Mouse (Mus musculus): ENCODE results near the gene Catsperd. TPM values are rescaled to one million over a fixed set of nuclear protein-coding genes. Genes with fewer than 3 reads are reported as not detected.

Catsperd gene
- 0.05 and 0.14 TPM in 2 replicates for polyA plus RNA-seq (2015; fragmentation: Nextera tagmentation; extraction: Ambion mirVana)

DNA sequence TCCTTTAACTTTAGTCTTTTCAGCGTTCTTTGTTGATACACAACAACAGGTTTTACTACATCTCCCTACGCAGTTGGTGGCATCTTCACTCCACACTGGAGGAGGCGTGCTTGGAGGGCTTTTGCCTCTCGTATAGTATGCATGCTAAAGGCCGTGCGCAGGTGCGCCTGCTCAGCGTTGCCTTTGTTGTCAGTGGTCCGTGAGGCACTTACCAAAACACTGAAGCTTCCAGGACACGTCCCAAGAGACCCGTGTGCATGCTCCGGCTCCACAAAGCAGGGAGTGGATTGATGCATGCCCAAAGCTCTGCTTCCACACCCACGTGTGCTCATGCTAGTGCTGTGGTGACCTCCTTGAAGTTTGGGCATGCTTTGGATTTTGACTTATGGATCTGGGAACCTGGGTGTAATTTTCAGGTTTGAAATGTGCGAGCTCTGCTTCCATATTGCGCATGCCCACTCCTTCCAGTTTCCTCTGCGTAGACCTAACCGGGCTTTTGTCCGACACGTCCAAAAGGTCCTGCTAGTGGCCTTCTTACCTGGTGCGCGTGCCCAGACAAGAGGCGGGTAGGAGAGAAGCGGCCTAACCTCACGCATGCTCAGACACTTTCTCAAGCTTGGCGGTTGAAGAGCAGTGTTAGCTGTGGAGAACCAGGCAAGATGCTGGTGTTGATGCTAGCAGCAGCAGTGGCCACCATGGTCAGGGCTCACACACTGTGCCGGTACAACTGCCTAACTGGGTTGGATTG lies at the start of gene Catsperd:
Catsperd (plus strand) TSS at position 614 of the 748 bp plus-strand sequence.

DNA sequence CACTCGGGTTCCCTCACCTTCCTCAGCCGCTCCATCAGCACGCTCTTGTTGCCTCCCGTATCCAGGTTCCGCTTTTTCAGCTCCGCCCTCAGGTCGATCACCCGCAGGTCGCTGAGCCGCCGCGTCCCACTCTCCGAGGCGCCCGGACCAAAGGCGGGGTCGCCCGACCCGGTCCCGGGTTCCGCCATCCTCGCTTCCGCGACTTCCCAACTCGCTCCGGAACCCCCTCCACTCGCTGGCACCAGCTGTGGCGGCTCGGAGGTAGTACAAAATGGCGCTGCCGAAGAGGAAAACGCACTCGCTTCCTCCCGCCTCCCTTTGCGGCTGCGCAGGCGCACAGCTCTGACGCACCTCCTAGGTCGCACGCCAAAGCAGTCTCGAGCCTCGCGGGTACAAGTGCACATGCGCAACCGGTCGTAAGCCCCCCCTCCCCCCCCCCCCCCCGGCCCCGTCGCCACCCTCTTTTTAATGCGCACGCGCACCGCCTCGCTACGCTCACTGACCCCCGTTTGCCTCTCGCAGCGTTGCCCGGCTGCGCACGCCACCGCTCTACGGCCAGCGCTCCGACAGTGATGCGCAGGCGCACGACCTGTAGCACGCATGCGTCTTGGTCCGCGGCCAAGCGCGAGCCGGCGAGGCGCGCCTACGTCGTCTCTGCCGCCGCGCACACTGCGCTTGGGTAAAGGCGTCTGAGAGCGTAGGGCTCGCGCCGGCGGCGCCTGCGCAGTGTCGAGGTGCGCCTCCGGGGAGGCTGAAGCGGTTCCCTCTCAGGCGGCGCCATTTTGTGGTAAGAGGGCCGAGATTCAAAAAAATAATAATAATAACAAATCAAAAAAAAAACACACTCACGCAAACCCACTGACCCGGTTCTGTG lies 43.4 kb upstream of the Catsperd start, which contains the start of the genes Safb2 and Safb:
Safb2 (minus strand) TSS at position 329 of the 874 bp plus-strand sequence.
Safb (plus strand) TSS at position 569 of the 874 bp plus-strand sequence.

DNA sequence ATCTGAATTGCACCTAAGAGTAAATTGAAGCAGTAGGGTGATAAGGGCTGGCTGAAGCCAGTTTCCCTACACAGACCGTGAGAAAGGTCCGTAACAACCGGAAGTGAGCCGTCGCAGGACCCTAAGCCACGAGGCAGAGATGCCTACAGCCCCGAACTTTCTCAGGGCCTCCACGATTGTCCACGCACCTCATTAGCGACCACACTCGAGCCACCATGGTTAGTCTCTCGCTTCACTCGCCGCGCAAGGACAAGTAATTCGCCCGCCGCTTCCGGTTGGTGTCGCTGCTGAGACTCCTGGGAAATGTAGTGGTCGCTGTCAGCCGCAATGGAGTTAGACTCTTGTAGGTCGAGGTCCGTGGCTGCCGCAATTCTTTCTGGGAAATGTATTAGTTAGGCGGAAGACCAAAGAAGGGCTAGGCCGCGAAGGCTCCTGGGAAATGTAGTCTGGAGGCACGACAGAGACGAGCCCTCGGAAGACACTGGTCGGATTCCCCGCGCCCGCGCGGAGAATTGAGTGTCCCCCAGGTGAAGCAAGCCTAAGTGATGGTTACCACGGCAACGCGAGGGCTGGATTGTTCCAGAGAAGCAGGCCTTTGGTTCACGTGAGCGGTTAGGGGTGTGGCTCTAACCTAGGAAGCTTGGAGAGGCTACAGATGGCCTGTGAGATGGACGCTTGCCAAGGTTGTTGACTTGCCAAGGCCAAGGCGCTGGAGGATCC lies 18.3 kb upstream of the Catsperd start, which contains the start of gene 2410015M20Rik:
2410015M20Rik (minus strand) TSS at position 320 of the 720 bp plus-strand sequence.

DNA sequence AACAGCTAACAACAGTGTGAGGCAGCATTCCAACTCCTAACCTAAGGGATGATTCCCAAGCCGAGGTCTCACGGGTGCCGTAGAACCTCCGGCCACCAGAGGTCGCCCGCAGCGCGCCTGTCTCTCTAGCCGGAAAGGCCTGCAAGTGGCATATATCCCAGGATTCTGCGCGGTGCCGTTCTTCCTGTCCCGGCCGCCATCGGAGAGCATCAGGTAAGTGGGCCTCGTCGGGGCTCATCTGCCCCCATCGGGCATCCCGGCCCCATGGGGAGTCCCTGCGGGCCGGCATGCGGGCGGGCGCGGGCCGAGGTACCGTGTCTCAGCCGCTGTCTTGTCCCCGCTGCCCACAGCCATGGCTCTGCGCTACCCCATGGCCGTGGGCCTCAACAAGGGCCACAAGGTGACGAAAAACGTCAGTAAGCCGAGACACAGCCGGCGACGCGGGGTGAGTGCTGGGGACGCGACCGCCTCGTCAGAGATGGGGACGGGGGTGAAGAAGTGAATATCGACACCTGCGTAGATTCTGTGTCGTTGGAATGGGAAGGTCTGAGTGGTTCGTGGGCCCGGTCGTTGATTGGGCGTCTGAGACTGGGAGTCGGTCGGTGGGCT lies 14.6 kb upstream of the Catsperd start, which contains the start of gene Rpl36:
Rpl36 (plus strand) TSS at position 181 of the 609 bp plus-strand sequence.

DNA sequence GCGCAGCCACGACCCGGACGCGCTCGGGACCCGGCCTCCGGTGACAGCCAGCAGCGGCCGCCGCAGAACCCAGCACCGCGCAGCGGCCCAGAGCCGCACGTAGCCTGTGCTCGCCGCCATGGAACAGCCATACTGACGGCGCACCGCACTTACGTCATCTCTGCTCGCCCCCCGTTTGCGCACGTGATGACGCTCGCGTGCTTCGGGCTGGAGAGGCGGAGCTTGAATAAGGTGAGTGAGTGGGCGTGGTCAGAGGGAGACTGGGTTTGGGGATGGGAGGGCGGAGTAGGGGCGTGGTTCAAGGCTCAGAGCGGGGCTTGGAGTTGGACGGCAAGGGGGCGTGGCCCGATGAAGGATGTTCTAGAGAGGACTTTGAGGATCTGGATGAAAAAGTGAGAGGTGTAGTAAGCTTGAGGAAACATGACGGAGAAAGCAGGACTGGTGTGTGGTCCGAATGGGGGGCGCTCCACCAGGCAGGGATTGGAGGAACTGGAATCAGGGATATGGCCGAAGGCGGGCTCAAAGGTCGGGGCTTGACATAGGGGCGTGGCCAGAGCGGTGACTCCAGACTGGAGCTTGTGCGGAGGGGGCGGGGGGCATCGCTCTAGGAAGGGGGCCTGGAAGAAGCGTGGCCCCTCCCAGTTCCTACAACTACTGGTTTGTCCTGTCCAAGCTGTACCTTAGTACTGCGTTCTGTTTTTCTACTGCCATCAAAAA lies 1.0 kb upstream of the Catsperd start, which contains the start of gene Lonp1:
Lonp1 (minus strand) TSS at position 134 of the 717 bp plus-strand sequence.

DNA sequence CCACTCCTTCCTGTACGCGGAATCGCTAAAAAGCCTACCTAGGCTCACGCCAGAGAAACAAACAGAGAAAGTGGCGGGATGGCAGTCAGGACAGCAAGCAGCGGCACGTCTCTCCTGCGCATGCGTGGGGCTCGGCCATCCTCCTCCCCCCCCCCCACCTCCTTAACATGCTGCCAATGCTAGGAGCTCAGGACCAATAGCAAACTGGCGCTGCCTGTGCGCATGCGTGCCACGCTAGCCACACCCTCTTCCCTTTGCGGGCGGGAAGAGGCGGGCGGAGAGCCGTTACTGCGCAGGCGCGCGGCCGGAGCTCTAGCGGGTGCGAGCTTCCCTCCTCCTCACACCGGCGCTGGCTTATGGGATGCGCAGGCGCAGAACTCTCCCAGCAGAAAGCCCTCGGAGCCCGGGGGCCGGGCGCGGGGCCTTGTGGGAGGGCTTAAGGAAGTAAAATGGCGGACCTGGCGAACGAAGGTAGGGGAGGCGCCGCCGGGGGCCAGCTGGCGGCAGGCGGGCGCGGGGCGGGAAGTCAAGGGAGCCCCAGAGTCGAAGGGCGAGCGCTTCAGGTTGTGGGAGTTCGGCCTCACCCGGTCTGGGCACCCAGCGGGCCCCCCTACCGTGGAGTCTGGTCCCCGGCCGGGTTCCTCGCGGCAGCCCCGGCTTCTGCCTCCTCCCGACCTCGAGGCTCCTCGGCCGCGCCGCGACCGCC lies 45.2 kb downstream of the Catsperd start, which contains the start of gene Ranbp3:
Ranbp3 (plus strand) TSS at position 354 of the 706 bp plus-strand sequence.

Other genes starting within 250 kb of the Catsperd start
- gene Ptprs, start 151.7 kb upstream of the Catsperd start, polyA plus RNA-seq (2015; fragmentation: Nextera tagmentation; extraction: Ambion mirVana), result 13.2 and 17.0 TPM in 2 replicates
- not detected in 2 replicates for gene Znrf4, start 115.7 kb upstream of the Catsperd start, polyA plus RNA-seq (2015; fragmentation: Nextera tagmentation; extraction: Ambion mirVana)
- 0.28 and 0.56 TPM in 2 replicates for gene Gm20219, start 73.8 kb upstream of the Catsperd start, polyA plus RNA-seq (2015; fragmentation: Nextera tagmentation; extraction: Ambion mirVana)
- 53.0 and 53.3 TPM in 2 replicates for gene Safb2, start 43.6 kb upstream of the Catsperd start, polyA plus RNA-seq (2015; fragmentation: Nextera tagmentation; extraction: Ambion mirVana)
- gene Safb, start 43.3 kb upstream of the Catsperd start, polyA plus RNA-seq (2015; fragmentation: Nextera tagmentation; extraction: Ambion mirVana), result 56.7 and 58.7 TPM in 2 replicates
- 194 and 195 TPM in 2 replicates for gene 2410015M20Rik, start 18.4 kb upstream of the Catsperd start, polyA plus RNA-seq (2015; fragmentation: Nextera tagmentation; extraction: Ambion mirVana)
- 1,975 and 1,990 TPM in 2 replicates for gene Rpl36, start 14.7 kb upstream of the Catsperd start, polyA plus RNA-seq (2015; fragmentation: Nextera tagmentation; extraction: Ambion mirVana)
- 31.1 and 32.0 TPM in 2 replicates for gene Lonp1, start 1.3 kb upstream of the Catsperd start, polyA plus RNA-seq (2015; fragmentation: Nextera tagmentation; extraction: Ambion mirVana)
- gene Ranbp3, start 45.2 kb downstream of the Catsperd start, polyA plus RNA-seq (2015; fragmentation: Nextera tagmentation; extraction: Ambion mirVana), result 43.6 and 44.4 TPM in 2 replicates
- gene Ndufa11, start 89.6 kb downstream of the Catsperd start, polyA plus RNA-seq (2015; fragmentation: Nextera tagmentation; extraction: Ambion mirVana), result 270 and 276 TPM in 2 replicates
- 6.5 and 9.3 TPM in 2 replicates for gene Vmac, start 89.9 kb downstream of the Catsperd start, polyA plus RNA-seq (2015; fragmentation: Nextera tagmentation; extraction: Ambion mirVana)
- 1.2 and 1.6 TPM in 2 replicates for gene Nrtn, start 129.4 kb downstream of the Catsperd start, polyA plus RNA-seq (2015; fragmentation: Nextera tagmentation; extraction: Ambion mirVana)
- gene Dus3l, start 136.6 kb downstream of the Catsperd start, polyA plus RNA-seq (2015; fragmentation: Nextera tagmentation; extraction: Ambion mirVana), result 16.3 and 20.4 TPM in 2 replicates
- 0.68 and 0.69 TPM in 2 replicates for gene Prr22, start 142.1 kb downstream of the Catsperd start, polyA plus RNA-seq (2015; fragmentation: Nextera tagmentation; extraction: Ambion mirVana)
- 9.1 and 9.9 TPM in 2 replicates for gene Rfx2, start 202.9 kb downstream of the Catsperd start, polyA plus RNA-seq (2015; fragmentation: Nextera tagmentation; extraction: Ambion mirVana)
- gene Acsbg2, start 246.3 kb downstream of the Catsperd start, polyA plus RNA-seq (2015; fragmentation: Nextera tagmentation; extraction: Ambion mirVana), result not detected in 2 replicates
- gene 1700061G19Rik, start 247.3 kb downstream of the Catsperd start, polyA plus RNA-seq (2015; fragmentation: Nextera tagmentation; extraction: Ambion mirVana), result 0.14 and 0.29 TPM in 2 replicates